Mouse (Mus musculus) intestine, embryonic 15.5 days (tissue): ENCODE measurements around the gene Nyap2. TPM values are rescaled to one million over a fixed set of nuclear protein-coding genes. Genes with fewer than 3 reads are reported as not detected.

Experiments
- ATAC-seq: fragments of 200-750 bp; cut with Nextera tagmentation; 2 replicates; pipeline ENCODE4 v1.8.0; 2017; ENCODE audit warnings: moderate TSS enrichment, moderate library complexity
- H3K27ac ChIP-seq: fragments of 300-500 bp; sonication (generic); 2 replicates; pipeline ENCODE4 v1.5.1; 2015; ENCODE audit warnings: mild to moderate bottlenecking, inconsistent platforms
- H3K27me3 ChIP-seq: fragments of 300-500 bp; sonication (generic); replicated peaks from 2 replicates; pipeline ENCODE4 v1.6.1; 2015; ENCODE audit warnings: inconsistent platforms
- H3K36me3 ChIP-seq: fragments of 300-500 bp; sonication (generic); 2 replicates; pipeline ENCODE4 v1.6.1; 2015; ENCODE audit warnings: inconsistent platforms
- H3K4me1 ChIP-seq: fragments of 300-500 bp; sonication (generic); replicated peaks from 2 replicates; pipeline ENCODE4 v1.6.1; 2015; ENCODE audit warnings: inconsistent platforms
- H3K4me2 ChIP-seq: fragments of 300-500 bp; sonication (generic); replicated peaks from 2 replicates; pipeline ENCODE4 v1.6.1; 2015; ENCODE audit warnings: mild to moderate bottlenecking, inconsistent platforms
- H3K4me3 ChIP-seq: fragments of 300-500 bp; sonication (generic); replicated peaks from 2 replicates; pipeline ENCODE4 v1.5.1; 2015; ENCODE audit warnings: inconsistent platforms
- H3K9ac ChIP-seq: fragments of 300-500 bp; sonication (generic); 2 replicates; pipeline ENCODE4 v1.6.1; 2015; ENCODE audit warnings: inconsistent platforms
- H3K9me3 ChIP-seq: fragments of 300-500 bp; sonication (generic); 2 replicates; pipeline ENCODE4 v1.6.1; 2016; ENCODE audit warnings: inconsistent platforms
- WGBS: fragments of 180-500 bp; shearing (Covaris S2); methylation state at CpG from one replicate; pipeline ENCODE4 v1.1.7; 2015; 5-methylcytosine and 5-hydroxymethylcytosine counted together
- polyA plus RNA-seq: library from polyadenylated mRNA; unstranded; fragments of >200 nt; fragmentation: Nextera tagmentation; extraction: Ambion mirVana; gene quantifications from 2 replicates; pipeline ENCODE4 v1.2.1, GENCODE M21; 2015

Gene Nyap2
- polyA plus RNA-seq, 1 experiment from 2014 or later: 0.40 TPM

GRCm38 (mm10) chr1:81098950-81099349 is 22.2 kb downstream of the Nyap2 start:
- H3K4me2 ChIP-seq: no peak overlapping the region
- H3K9me3 ChIP-seq: no peaks in the 10 kb centered on the region
- H3K4me1 ChIP-seq: no peaks in the 10 kb centered on the region
- H3K27me3 ChIP-seq: no peaks in the 10 kb centered on the region
- no peaks in the 10 kb centered on the region for H3K36me3 ChIP-seq
- no peak overlapping the region for H3K9ac ChIP-seq
- WGBS: 63% methylated on average over 1 of the region's 1 CpGs
- H3K27ac ChIP-seq: no peak overlapping the region
- H3K4me3 ChIP-seq: no peak overlapping the region
- no peak for ATAC-seq

- no peaks in the 10 kb centered on the region for H3K27me3 ChIP-seq
- no peak overlapping the region for H3K27ac ChIP-seq
- no peak overlapping the region for H3K4me2 ChIP-seq
- no peaks in the 10 kb centered on the region for H3K36me3 ChIP-seq
- ATAC-seq: no peak
- no peaks in the 10 kb centered on the region for H3K9me3 ChIP-seq
- H3K4me1 ChIP-seq: no peaks in the 10 kb centered on the region
- no peak overlapping the region for H3K9ac ChIP-seq
- WGBS: 70% methylated on average over 1 of the region's 1 CpGs
- no peak overlapping the region for H3K4me3 ChIP-seq
These were observed 25.0 kb downstream of the Nyap2 start for GRCm38 (mm10) chr1:81101749-81102148.

GRCm38 (mm10) chr1:81119732-81120131 is 43.0 kb downstream of the Nyap2 start:
- ATAC-seq: no peak
- Histone ChIP-seq H3K4me3 (no peak overlapping the region), H3K9ac (no peak overlapping the region), H3K4me1 (no peaks in the 10 kb centered on the region), H3K4me2 (no peak overlapping the region), H3K36me3 (no peaks in the 10 kb centered on the region), H3K9me3 (no peaks in the 10 kb centered on the region), H3K27me3 (no peaks in the 10 kb centered on the region), H3K27ac (no peak overlapping the region)

- Histone ChIP-seq H3K9me3 (no peaks in the 10 kb centered on the region), H3K27me3 (no peaks in the 10 kb centered on the region), H3K4me1 (no peaks in the 10 kb centered on the region), H3K9ac (no peak overlapping the region), H3K4me2 (no peak overlapping the region), H3K36me3 (no peaks in the 10 kb centered on the region), H3K27ac (no peak overlapping the region), H3K4me3 (no peak overlapping the region)
- no peak for ATAC-seq
- WGBS: 72% methylated on average over 8 of the region's 8 CpGs
These were observed 55.4 kb downstream of the Nyap2 start for GRCm38 (mm10) chr1:81132007-81132712.

GRCm38 (mm10) chr1:81143855-81144254 is 67.1 kb downstream of the Nyap2 start:
- Histone ChIP-seq H3K4me3 (no peak overlapping the region), H3K9ac (no peak overlapping the region), H3K27ac (no peak overlapping the region), H3K9me3 (no peaks in the 10 kb centered on the region), H3K27me3 (no peaks in the 10 kb centered on the region), H3K4me1 (no peaks in the 10 kb centered on the region), H3K36me3 (no peaks in the 10 kb centered on the region), H3K4me2 (no peak overlapping the region)
- ATAC-seq: no peak

- Histone ChIP-seq H3K4me1 (no peaks in the 10 kb centered on the region), H3K27me3 (no peaks in the 10 kb centered on the region), H3K27ac (no peak overlapping the region), H3K4me2 (no peak overlapping the region), H3K9ac (no peak overlapping the region), H3K4me3 (no peak overlapping the region), H3K36me3 (no peaks in the 10 kb centered on the region), H3K9me3 (no peaks in the 10 kb centered on the region)
- no peak for ATAC-seq
These were observed 68.8 kb downstream of the Nyap2 start for GRCm38 (mm10) chr1:81145576-81145975.

- Histone ChIP-seq H3K9ac (no peak overlapping the region), H3K36me3 (no peaks in the 10 kb centered on the region), H3K4me3 (no peak overlapping the region), H3K9me3 (no peaks in the 10 kb centered on the region), H3K27me3 (no peaks in the 10 kb centered on the region), H3K4me2 (no peak overlapping the region), H3K27ac (no peak overlapping the region), H3K4me1 (no peaks in the 10 kb centered on the region)
- ATAC-seq: no peak
- 73% methylated on average over 3 of the region's 3 CpGs for WGBS
These were observed 92.5 kb downstream of the Nyap2 start for GRCm38 (mm10) chr1:81169245-81169644.

GRCm38 (mm10) chr1:81172703-81173102 is 96.0 kb downstream of the Nyap2 start:
- H3K9ac ChIP-seq: no peak overlapping the region
- no peaks in the 10 kb centered on the region for H3K27me3 ChIP-seq
- no peak for ATAC-seq
- H3K9me3 ChIP-seq: no peaks in the 10 kb centered on the region
- H3K27ac ChIP-seq: no peak overlapping the region
- H3K4me2 ChIP-seq: no peak overlapping the region
- no peaks in the 10 kb centered on the region for H3K4me1 ChIP-seq
- no peaks in the 10 kb centered on the region for H3K36me3 ChIP-seq
- no peak overlapping the region for H3K4me3 ChIP-seq

- no peak overlapping the region for H3K4me3 ChIP-seq
- H3K27ac ChIP-seq: no peak overlapping the region
- H3K4me2 ChIP-seq: no peak overlapping the region
- H3K36me3 ChIP-seq: no peaks in the 10 kb centered on the region
- H3K27me3 ChIP-seq: no peaks in the 10 kb centered on the region
- H3K9ac ChIP-seq: no peak overlapping the region
- H3K9me3 ChIP-seq: no peaks in the 10 kb centered on the region
- 62% methylated on average over 1 of the region's 1 CpGs for WGBS
- no peaks in the 10 kb centered on the region for H3K4me1 ChIP-seq
- no peak for ATAC-seq
These were observed 96.6 kb downstream of the Nyap2 start for GRCm38 (mm10) chr1:81173303-81173702.

GRCm38 (mm10) chr1:81179725-81180124 is 103.0 kb downstream of the Nyap2 start:
- no peaks in the 10 kb centered on the region for H3K9me3 ChIP-seq
- WGBS: 84% methylated on average over 4 of the region's 4 CpGs
- H3K27me3 ChIP-seq: no peaks in the 10 kb centered on the region
- H3K36me3 ChIP-seq: no peaks in the 10 kb centered on the region
- H3K4me3 ChIP-seq: no peak overlapping the region
- no peak overlapping the region for H3K4me2 ChIP-seq
- no peak overlapping the region for H3K27ac ChIP-seq
- ATAC-seq: no peak
- H3K4me1 ChIP-seq: no peaks in the 10 kb centered on the region
- H3K9ac ChIP-seq: no peak overlapping the region

GRCm38 (mm10) chr1:81180686-81181085 is 103.9 kb downstream of the Nyap2 start:
- H3K27ac ChIP-seq: no peak overlapping the region
- no peak overlapping the region for H3K4me2 ChIP-seq
- H3K9ac ChIP-seq: no peak overlapping the region
- H3K36me3 ChIP-seq: no peaks in the 10 kb centered on the region
- no peaks in the 10 kb centered on the region for H3K27me3 ChIP-seq
- no peaks in the 10 kb centered on the region for H3K9me3 ChIP-seq
- 67% methylated on average over 3 of the region's 3 CpGs for WGBS
- H3K4me1 ChIP-seq: no peaks in the 10 kb centered on the region
- ATAC-seq: no peak
- no peak overlapping the region for H3K4me3 ChIP-seq

GRCm38 (mm10) chr1:81209536-81209935 is 132.8 kb downstream of the Nyap2 start:
- H3K36me3 ChIP-seq: no peaks in the 10 kb centered on the region
- H3K27ac ChIP-seq: no peak overlapping the region
- WGBS: 68% methylated on average over 2 of the region's 2 CpGs
- no peak for ATAC-seq
- no peaks in the 10 kb centered on the region for H3K27me3 ChIP-seq
- H3K9ac ChIP-seq: no peak overlapping the region
- H3K9me3 ChIP-seq: no peaks in the 10 kb centered on the region
- H3K4me2 ChIP-seq: no peak overlapping the region
- H3K4me3 ChIP-seq: no peak overlapping the region
- no peaks in the 10 kb centered on the region for H3K4me1 ChIP-seq

- H3K36me3 ChIP-seq: no peaks in the 10 kb centered on the region
- no peak overlapping the region for H3K4me3 ChIP-seq
- no peak overlapping the region for H3K9ac ChIP-seq
- no peaks in the 10 kb centered on the region for H3K4me1 ChIP-seq
- H3K27ac ChIP-seq: no peak overlapping the region
- 67% methylated on average over 4 of the region's 4 CpGs for WGBS
- no peak for ATAC-seq
- H3K27me3 ChIP-seq: no peaks in the 10 kb centered on the region
- no peak overlapping the region for H3K4me2 ChIP-seq
- no peaks in the 10 kb centered on the region for H3K9me3 ChIP-seq
These were observed 134.7 kb downstream of the Nyap2 start for GRCm38 (mm10) chr1:81211491-81211890.
